Mouse (Mus musculus): ENCODE data around the gene Oosp2.

Oosp2 gene

DNA sequence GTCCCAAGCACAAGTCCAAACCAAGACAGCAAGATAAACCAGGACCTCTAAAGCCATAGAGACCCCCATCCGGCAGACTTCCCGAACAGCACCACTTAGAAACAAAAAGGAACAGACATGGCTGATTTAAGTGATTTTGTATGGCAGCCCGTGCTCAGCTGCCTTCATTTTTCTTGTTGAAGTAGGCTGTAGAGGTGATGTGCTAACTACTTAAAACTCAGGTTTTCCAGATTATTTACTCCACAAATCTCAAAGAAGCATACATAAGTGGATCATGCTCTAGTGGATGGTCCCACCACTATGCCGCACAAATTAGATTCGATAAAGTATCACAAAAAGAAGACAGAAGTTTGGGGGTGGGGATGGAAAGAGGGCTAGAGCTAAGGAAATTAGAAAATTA lies at the start of gene Oosp2:
Gene Oosp2 (minus strand): TSS at position 101 of the 400 bp plus-strand sequence.
- DNase-seq (ENCODE audit: low spot score) = no peak

DNA sequence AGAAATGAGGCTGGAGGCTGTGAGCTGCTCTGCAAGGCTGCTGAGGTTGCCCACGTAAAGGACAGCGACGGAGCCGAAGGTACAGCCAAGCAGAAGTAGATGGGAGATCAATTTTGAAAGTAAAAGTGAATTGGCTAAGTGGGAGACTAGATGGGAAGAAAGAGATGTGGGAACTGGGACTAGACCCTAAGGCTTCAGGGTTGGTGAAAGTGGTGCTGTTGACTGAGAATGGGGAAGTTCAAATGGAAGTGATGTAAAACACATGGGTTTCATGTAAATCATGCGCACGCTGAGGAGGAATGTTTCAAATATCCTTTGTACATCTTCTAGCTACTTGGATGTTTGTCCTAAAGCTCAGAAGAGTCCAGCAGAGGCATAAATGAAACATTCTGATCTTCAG lies 38.0 kb upstream of the Oosp2 start:
- no peak for DNase-seq (ENCODE audit: low spot score)

DNA sequence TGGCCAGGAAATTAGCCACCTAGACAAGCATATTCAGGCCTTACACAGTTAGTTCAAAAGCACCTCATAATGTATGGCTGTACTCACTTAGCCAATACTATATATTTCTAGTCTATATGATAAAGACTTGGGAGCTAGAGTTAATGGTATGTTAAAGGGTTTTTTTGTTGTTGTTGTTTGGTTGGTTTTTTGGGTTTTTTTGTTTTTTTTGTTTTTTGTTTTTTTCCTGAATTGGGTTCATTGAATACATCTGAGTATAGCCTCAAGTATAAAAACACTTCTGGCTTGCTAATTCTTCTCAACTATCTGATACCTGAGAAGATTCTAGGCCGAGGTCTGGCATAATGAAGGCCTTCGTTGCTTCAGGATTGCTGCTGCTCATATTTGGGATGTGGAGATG lies 36.4 kb upstream of the Oosp2 start, which contains the start of gene Oosp3:
Gene Oosp3 (plus strand): TSS at position 301 of the 400 bp plus-strand sequence.
- DNase-seq (ENCODE audit: low spot score) = no peak

DNA sequence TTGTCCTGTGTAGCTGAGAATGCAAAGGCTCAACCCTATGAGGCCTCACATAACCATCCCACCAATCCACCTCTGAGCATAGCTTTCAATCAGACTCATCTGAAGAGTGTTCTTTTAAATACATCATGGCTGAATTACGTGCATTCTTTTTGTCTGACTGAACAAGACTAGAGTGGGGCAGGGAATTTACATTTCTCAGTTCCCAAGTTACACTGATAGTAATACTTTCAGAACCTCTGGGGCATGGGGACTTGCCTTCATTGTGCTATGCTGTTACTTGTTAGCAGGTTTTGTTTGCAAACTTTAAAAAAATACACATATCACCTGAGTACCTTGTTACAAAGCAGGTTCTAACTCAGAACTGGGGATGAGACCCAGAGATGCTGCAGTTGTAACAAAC lies 31.1 kb upstream of the Oosp2 start:
- no peak for DNase-seq (ENCODE audit: low spot score)

DNA sequence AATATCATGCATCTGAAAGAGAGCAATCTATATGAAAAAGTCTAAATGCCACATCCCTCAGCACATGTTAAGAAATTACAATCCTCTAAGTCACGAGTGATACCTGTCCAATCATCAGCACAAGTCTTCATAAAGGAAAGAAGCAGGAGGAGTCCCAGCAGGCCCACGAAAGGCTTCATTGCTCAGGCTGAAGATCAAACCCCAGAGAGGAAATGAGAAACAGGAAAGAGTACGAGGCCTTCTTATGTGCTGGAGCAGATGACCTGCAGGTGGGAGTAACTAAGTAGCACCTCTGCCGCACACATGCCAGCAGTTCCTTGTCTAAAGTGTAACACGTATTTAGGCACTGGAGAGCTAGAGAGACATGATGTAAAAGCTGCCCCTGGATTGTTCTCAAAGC lies 30.5 kb upstream of the Oosp2 start, which contains the start of gene Oosp1:
Gene Oosp1 (minus strand): TSS at position 312 of the 400 bp plus-strand sequence.
- no peak for DNase-seq (ENCODE audit: low spot score)

DNA sequence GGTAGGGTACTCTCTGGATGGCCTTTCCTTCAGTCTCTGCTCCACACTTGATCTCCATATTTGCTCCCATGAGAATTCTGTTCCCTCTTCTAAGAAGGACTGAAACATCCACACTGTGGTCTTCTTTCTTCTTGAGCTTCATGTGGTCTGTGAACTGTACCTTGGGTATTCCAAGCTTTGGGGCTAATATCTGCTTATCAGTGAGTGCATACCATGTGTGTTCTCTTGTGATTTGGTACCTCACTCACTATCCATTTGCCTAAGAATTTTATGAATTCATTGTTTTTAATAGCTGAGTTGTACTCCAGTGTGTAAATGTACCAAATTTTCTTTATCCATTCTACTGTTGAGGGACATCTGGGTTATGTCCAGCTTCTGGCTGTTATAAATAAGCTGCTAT lies 1.2 kb upstream of the Oosp2 start:
- DNase-seq (ENCODE audit: low spot score) = no peak

DNA sequence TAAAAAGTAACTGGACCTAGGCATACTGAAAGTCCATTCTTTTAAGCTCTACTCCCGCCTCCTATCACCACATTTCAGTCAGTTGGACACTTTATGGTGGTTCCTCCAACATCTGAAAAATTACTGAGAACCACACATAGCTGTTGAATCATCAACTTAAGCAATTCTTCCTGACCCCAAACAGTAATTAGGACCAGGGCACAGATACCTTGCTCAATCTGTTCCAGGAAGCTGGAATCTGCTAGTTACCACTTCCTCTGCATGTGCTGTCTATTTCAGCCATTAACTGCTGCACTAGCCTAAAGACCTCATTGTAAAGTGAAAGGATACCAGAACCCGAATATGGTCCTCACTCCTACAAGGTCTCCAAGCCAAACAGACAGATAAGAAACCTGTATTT lies 1.2 kb downstream of the Oosp2 start:
- DNase-seq (ENCODE audit: low spot score) = no peak

DNA sequence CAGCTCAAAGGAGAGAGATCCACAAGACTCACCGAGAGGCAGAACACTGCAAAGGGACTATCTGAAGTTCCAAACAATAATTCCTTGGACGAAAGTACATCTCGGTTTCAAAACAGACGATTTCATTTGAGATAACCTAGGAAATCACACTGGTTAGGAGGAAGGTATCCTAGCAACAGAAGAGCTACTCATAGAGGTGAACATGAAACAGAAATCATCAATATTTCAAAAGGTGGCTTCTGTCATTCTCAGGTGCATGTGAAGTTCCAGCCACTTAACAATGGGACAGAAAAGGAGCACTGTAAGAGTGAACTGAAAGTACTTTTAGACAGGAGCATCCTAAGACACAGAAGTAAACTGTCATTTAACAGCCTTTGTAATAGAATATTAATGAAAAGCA lies 10.8 kb downstream of the Oosp2 start:
- DNase-seq (ENCODE audit: low spot score) = no peak

DNA sequence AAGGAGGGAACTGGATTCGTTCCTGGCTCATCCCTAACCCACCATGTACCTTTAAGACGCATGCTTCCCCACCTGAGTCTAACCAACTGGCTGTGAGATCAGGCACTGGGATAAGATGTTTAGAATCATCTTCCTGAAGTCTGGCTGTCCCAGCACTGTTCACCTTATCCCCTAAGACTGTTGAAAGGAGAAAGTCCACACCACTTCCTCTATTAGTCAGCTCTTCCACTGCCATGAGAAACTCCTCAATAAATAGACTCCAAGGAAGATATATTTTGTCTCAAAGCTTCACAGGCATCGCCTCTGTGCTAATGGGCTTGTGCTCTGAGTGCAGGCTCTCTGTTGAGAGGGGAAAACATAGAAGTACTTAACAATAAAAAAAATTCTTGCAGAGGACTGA lies 14.2 kb downstream of the Oosp2 start:
- DNase-seq (ENCODE audit: low spot score) = no peak

DNA sequence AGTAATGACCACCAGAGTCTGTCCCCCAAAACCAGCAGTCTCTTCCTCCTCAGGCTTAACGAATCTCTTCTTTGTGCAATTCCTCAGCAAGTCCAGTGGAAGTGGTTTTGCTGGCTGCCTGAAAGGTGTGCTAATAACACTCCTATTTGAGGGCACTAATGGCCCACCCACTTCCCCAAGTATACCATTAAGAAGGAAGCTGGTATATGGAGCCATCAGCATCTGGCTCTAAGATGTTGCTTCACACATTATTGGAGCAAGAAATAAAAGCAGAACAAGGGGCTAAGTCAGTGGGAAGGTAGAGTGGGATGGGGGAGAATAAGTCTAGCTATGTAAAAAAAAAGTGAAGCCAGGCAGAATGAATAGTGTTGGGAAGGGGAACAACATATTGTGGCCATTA lies 19.6 kb downstream of the Oosp2 start, which contains the start of gene Ms4a3:
Gene Ms4a3 (minus strand): TSS at position 120 of the 400 bp plus-strand sequence.
- no peak for DNase-seq (ENCODE audit: low spot score)

DNA sequence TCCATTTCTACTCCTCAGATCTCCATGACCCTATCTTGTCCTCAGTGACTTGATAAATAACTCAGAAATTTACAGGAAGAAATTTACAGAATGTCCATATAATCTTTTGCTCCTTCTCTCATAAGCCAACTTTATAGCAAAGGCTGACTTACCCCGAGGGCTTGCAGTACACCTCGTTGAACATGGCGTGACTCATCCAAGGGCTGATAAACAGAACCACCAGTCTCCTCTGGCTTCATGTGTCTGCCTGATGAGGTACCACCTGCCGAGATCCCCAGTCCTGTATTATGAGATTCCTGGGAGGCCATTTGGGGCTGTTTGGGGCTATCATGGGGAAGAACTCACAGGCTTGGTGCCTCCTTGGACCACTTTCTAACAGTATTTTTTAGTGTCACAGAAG lies 21.3 kb downstream of the Oosp2 start:
- DNase-seq (ENCODE audit: low spot score) = no peak

DNA sequence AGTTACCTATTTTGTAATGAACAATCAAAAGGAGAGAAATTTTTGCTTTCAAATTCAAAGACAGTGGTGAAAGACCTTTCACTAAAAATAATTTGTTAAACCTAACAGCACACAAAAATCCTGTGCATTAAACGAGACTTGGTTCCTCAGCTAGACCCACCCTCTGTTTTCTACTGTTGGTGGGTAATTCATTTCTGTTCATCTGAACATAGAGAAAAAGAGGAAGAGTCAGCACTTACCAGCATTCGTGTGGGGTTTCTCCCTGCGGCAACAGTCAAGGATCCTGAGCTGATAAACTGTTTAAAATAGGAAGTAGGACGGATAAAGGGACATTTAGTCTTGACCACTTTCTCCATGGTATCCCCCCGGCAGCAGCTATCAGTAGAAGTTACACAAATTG lies 24.8 kb downstream of the Oosp2 start:
- DNase-seq (ENCODE audit: low spot score) = no peak

DNA sequence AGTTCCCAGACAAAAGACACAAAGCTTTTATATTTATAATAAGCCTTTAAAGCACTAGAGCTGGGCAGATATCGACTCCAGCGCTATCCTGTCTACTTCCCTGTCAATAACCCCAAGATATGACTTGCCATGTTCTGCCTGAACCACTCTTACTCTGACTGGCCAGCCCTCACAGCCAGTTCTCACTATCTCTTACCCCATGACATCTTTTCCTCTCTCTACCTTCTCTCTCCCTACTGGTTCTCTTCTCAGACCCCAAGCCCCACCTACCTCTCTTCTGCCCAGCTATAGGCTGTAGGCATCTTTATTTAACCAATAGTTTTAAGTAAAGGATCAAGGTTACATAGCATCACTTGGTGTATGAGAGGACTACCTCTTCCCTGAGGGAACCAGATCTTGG lies 26.0 kb downstream of the Oosp2 start:
- no peak for DNase-seq (ENCODE audit: low spot score)

DNA sequence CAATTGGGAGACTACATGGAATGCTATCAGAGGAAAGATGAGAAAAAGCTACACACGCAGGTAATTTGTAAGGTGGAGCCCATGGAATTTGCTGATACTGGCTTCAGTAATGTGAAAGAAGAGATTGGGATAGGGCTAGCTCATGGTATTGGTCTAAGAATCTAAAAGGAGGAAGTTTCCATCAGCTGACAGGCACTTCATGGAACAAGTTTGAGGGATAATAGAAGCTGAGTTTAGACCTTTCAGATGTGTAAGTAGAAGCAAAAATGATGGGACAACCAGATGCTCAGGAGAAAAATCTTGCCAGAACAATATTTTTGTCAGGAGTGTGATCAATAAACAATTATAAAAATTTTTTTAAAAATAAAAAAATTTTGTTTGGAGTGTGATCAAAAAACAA lies 26.6 kb downstream of the Oosp2 start:
- DNase-seq (ENCODE audit: low spot score) = no peak

DNA sequence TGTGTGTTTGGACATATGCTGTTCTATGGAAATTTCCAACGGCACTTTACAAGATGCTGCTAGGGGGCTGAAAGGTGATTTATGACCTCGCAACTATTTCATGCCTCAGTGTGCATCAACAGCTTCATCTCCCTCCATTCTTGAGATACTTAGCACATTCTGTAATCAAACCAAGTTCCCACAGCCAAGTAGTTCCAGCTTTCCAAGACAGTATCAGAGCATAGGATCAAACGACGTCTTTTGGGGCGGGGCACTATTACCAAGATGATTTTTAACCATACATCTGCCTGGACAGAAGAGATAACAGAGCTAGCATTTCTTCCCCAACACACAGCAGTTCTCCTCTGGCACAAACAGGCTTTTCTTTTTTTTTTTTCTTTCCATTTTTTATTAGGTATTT lies 35.1 kb downstream of the Oosp2 start:
- DNase-seq (ENCODE audit: low spot score) = no peak

DNA sequence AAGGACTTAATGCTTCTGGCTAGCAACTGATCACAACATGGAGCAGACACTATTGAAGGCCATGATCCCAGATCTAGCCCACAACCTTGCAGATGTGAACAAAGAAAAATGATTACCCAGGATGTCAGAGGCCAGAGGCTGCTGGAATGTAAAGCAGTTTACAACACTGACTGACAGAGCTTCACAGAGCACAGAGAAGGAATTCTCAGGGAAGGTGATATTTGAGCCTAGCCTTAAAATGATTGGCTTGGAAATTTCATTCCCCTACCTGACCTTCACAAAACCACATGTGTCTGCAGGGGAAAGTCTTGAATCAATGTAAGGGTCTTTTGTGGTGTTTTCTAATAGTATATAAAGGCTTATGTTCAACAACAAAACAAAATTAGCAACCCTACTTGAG lies 35.6 kb downstream of the Oosp2 start:
- no peak for DNase-seq (ENCODE audit: low spot score)

DNA sequence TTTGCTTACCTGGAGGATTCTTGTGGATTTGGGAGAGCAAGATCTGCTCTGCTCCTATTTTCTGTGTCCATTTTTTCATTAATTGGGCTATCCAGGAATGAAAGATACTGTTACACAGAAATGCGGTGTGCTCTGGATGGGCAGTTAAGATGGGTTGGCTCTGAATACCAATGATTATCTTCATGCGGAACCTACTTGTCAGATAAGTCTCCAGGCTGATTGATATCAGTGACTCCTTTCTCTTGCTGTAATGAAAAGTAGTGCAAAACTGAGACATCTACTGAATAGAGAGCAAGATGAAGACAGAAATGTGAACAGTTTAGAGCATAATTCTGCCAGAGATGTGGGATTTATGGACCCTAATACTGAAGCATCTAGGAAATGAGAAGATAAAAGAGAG lies 36.8 kb downstream of the Oosp2 start, which contains the start of gene Ms4a2:
Gene Ms4a2 (minus strand): TSS at position 169 of the 400 bp plus-strand sequence.
- no peak for DNase-seq (ENCODE audit: low spot score)

DNA sequence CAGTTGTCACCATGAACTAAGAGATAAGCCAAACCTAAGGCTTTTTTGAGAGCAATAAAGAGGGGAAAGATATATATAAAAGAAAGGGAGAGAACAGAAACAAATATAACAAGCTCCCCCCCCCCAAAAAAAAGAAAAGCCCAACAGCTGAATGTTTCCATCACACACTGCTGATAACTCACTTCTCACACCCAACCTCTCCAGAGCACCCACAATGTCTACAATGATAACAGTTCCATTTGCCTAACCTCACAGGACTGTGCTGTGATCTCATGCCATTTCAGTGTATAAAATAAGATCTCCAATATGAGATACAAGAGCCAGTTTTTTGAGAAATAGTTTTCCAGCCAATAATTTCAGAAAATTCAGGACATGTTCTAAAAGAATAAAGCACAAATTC lies 42.4 kb downstream of the Oosp2 start:
- DNase-seq (ENCODE audit: low spot score) = no peak

DNA sequence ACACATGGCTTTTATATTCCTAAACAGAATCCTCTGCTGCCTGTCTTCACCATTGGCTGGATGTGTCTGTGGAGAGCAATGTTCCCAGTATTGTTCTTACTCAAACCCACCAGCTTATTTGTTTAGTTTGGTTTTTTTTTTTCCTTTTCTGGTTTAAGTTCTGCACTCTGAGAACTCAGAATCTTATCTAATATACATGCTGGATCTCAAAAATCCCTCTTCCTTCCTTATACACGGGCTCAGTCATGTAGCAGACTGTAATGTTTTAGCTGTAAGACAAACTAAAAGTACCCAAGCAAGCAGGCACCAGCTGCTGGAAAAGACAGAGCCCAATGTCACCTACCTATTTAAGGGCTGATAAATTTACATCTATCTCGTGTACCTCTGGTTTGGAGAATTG lies 45.6 kb downstream of the Oosp2 start:
- DNase-seq (ENCODE audit: low spot score) = no peak

DNA sequence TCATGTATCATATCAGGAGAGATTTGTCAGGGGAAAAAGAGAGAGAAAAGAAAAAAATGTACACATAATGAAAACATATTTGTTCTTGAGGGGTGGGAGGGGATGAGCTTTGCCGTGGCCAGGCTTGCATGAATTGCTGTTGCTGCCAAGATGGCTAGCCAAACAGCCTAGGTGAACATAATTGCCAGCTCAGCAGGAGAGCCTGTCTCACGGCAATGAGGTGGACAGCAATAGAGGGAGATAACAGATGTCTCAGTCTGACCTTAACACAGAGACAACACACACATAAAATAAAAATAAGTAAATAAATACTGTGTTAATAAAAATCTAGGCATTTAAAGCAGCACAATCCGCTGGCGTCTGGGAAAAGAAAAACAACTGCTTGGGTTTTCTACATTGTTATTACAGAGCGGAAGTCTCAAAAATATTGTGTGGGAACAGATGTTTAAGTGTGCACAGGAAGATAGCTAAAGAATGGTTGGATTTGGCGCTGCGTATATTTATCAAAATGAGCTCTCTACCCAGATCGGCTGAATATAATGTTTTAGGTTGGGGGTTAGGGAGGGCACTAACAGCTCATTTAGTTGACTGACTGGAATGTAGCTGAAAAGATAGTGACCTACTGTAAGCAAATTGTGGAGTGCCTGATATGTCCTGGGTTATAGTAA lies 46.4 kb downstream of the Oosp2 start:
- no peak for DNase-seq (ENCODE audit: low spot score)

DNA sequence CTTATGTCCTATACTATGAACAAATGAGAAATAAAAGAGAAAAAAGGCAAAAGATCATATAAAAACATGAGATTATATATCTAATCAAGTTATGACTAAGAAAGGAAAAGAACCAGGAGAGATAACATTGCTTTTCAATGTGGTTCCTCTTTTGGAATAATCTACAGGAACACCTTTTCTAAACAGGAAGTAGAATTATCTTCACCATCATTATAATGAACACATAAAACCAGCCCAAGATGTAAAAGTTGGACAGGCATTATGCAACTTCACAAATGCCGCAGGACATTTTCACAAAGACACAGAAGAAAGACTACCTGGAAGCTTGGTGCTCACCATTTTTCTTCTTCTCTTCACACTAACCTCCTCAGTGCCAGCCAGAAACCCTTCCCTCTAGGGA lies 47.3 kb downstream of the Oosp2 start:
- DNase-seq (ENCODE audit: low spot score) = no peak

DNA sequence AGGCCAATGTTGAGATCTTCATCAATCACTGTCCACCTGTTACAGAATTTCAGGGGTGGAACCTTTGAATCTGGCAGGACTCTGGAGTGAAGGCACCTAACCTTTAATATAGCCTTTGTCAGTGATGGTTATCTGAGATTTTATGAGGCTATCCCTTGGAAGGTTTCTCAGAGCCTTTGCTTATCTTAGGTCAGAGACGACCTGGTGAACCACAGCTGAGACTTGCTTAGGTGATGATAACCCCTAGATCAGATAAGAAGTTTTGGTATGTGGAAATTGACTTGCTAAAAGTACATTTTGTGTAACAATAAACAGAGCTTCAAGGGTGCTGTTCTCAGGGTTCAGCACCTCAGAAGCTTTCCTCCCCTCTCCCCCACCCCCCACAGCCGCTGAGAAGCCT lies 48.1 kb downstream of the Oosp2 start:
- DNase-seq (ENCODE audit: low spot score) = no peak

DNA sequence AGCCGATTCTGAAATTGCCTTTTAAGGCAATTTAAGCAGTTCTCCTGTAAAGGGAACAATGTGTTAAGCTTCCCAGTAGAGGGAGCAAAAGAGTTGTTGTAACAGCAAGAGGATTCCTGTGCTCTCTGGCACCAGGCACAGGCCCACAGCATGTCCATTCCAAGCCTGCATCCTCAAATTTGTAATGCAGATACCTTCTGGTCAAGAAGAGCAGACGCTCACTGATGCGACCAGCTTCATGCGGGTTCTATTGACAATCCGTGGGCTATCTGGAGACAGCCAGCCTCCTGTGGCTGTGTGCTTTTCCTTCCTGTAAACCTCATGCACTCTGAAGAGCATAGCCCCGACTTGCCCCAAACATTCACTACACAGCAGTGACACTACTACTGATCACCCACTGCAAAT lies 48.8 kb downstream of the Oosp2 start:
- no peak for DNase-seq (ENCODE audit: low spot score)

DNA sequence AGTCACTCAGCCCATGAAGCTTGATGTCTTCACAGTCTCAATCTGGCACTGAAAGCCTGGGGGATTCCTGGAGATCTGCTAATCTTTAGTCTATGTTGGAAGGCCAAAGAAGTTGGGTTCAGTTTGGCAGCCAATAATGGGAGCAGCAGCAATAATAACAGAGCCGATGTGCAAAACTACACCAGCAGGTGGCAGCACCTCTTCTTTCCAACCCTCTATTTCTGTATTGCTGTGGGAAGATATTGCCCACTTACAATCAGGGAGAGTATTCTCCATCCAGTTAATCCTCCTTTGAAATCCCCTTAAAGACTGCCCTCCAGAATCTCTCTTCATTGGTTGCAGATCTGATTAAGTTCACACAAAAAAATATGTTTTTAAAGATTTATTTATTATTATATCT lies 52.2 kb downstream of the Oosp2 start:
- no peak for DNase-seq (ENCODE audit: low spot score)
